Mouse (Mus musculus) cerebellum, adult 2 months (tissue): Measurements from ENCODE around the gene Smarce1. TPM values are rescaled to one million over a fixed set of nuclear protein-coding genes. Genes with fewer than 3 reads are reported as not detected.

Source experiments
- DNase-seq, 2 experiments: peaks; one replicate each; pipeline ENCODE4 v3.0.0; 2021
- H3K27ac ChIP-seq: fragments of 200-500 bp; 2 replicates; pipeline ENCODE4 v1.5.1; 2012; ENCODE audit warnings: low read length, control low read depth, inconsistent platforms; ENCODE audit not compliant: insufficient read depth
- H3K27me3 ChIP-seq: fragments of 200-500 bp; 2 replicates; pipeline ENCODE4 v1.6.1; 2012; ENCODE audit warnings: inconsistent platforms, mild to moderate bottlenecking, low read length, moderate library complexity; ENCODE audit not compliant: control insufficient read depth, insufficient read depth
- H3K4me1 ChIP-seq: fragments of 200-500 bp; 2 replicates; pipeline ENCODE4 v1.6.1; 2011; ENCODE audit warnings: low read length; ENCODE audit not compliant: control insufficient read depth, insufficient read depth
- H3K4me3 ChIP-seq: fragments of 200-500 bp; replicated peaks from 2 replicates; pipeline ENCODE3; 2011; ENCODE audit warnings: mild to moderate bottlenecking, low read depth, low read length, control low read depth; ENCODE audit not compliant: insufficient read depth
- CTCF ChIP-seq: fragments of 200-500 bp; IDR thresholded peaks from 2 replicates; pipeline ENCODE4 v1.5.1; 2011; ENCODE audit warnings: low read depth, mild to moderate bottlenecking, control low read depth, low read length, moderate library complexity, borderline replicate concordance; ENCODE audit not compliant: insufficient read depth
- POLR2A ChIP-seq: fragments of 200-500 bp; IDR thresholded peaks from 2 replicates; pipeline ENCODE4 v1.6.1; 2011; ENCODE audit warnings: low read length, control low read depth, borderline replicate concordance; ENCODE audit not compliant: insufficient read depth
- WGBS: fragments of 180-500 bp; shearing (Covaris S2); methylation state at CpG from one replicate; pipeline ENCODE4 v1.1.7; 2018; 5-methylcytosine and 5-hydroxymethylcytosine counted together
- polyA plus RNA-seq: library from polyadenylated mRNA; depleted of rRNA; stranded (reverse); fragments of >200 nt; gene quantifications from 2 replicates; pipeline ENCODE4 v1.2.3, GENCODE M21; 2012; rRNA removed

Smarce1 gene
- polyA plus RNA-seq: 63.3 and 67.1 TPM in 2 replicates

DNA sequence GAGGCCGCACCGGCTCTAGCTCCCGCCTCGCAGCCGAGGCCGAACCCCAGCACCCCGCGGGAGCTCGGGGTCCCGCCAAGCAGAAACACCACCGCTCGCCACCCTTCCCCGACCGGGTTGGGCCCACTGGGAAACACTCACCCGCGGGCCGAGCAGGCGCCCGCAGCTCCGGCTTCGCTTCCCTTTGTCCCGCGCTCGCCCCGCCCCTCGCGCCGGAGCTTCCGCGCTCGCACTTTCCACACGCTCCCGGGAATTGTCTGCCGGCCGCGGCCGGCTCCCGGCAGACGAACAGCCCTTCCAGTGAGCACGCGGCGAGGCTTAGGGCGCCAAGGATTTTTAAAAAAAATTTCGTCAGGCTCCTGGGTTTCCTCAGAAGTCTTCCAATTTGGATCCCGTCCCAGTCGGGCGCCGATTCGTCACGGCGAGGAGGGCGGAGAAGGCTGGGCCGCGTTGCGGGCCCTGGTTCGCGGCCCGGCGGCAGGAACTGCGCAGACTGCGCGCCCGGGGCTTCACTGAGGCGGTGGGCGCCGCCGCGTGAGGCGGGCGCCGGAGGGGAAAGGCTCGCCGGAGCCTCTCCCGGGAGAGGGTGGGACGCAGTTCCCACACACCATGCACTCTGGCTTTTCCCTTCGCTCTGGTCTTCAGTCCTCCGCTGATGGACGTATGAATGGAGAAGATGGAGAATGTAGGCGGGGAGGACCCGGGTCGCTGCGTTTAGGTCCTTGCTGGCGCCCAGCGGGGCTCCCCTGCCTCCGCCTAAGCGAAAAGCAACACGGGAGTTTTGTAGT, at the start of gene Smarce1:
Gene Smarce1 (minus strand): TSS at position 757 of the 788 bp plus-strand sequence.
- DNase-seq: peak; percentile 81 to 89
- WGBS: under 1% methylated on average over 87 of the region's 87 CpGs
- H3K27me3 ChIP-seq: no peaks in the 10 kb centered on the region
- no peaks in the 10 kb centered on the region for H3K4me1 ChIP-seq
- TF ChIP-seq CTCF (no peak), POLR2A (peak; percentile 60)
- H3K27ac ChIP-seq: peak within 1 kb of the TSS; percentile 92
- peak within 1 kb of the TSS; percentile 79 for H3K4me3 ChIP-seq

- Histone ChIP-seq H3K27ac (peak overlapping the region; percentile 53; the same call in 1 of the 2 replicates), H3K4me1 (peaks cover 37% of the 10 kb centered on the region), H3K27me3 (no peaks in the 10 kb centered on the region), H3K4me3 (no peak overlapping the region)
- no peak for TF ChIP-seq POLR2A
- TF ChIP-seq CTCF: no peak
- WGBS: 5% methylated on average over 5 of the region's 5 CpGs
- DNase-seq: peak; percentile 55 to 81
These were observed 49.2 kb upstream of the Smarce1 start for GRCm38 (mm10) chr11:99279986-99280385.

- H3K27ac ChIP-seq: no peak overlapping the region
- peaks cover 15% of the 10 kb centered on the region for H3K4me1 ChIP-seq
- H3K4me3 ChIP-seq: no peak overlapping the region
- 53% methylated on average over 7 of the region's 7 CpGs for WGBS
- H3K27me3 ChIP-seq: no peaks in the 10 kb centered on the region
- DNase-seq: no peak
- TF ChIP-seq POLR2A (no peak), CTCF (no peak)
These were observed 46.0 kb upstream of the Smarce1 start for GRCm38 (mm10) chr11:99276786-99277185.

DNA sequence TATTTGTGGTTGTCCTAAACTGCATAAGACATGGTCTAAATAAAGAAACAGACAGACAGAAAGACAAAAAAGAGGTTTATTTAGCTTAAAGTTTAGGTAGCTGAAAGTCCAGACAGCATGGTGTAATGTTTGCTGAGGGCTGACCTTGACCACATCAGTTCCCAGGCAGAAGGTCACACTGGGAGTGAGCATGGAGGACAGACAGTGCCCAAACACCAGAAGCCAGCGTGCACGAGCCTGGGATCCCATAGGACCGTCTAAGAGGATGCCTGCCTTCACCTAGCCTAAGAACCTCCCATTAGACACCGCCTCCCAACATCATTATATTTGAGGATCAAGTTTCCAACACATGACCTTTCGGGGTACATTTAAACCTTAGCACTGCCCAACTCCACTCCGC, 44.8 kb upstream of the Smarce1 start:
- no peak overlapping the region for H3K27ac ChIP-seq
- no peaks in the 10 kb centered on the region for H3K27me3 ChIP-seq
- peaks cover 5% of the 10 kb centered on the region for H3K4me1 ChIP-seq
- TF ChIP-seq CTCF (no peak), POLR2A (no peak)
- no peak overlapping the region for H3K4me3 ChIP-seq
- DNase-seq: no peak
- WGBS: 92% methylated on average over 6 of the region's 6 CpGs

GRCm38 (mm10) chr11:99272721-99273120, 41.9 kb upstream of the Smarce1 start:
- TF ChIP-seq POLR2A (no peak), CTCF (no peak)
- 89% methylated on average over 4 of the region's 4 CpGs for WGBS
- Histone ChIP-seq H3K27me3 (no peaks in the 10 kb centered on the region), H3K4me3 (no peak overlapping the region), H3K27ac (no peak overlapping the region), H3K4me1 (no peaks in the 10 kb centered on the region; the same call in 1 of the 2 replicates)
- DNase-seq: no peak

DNA sequence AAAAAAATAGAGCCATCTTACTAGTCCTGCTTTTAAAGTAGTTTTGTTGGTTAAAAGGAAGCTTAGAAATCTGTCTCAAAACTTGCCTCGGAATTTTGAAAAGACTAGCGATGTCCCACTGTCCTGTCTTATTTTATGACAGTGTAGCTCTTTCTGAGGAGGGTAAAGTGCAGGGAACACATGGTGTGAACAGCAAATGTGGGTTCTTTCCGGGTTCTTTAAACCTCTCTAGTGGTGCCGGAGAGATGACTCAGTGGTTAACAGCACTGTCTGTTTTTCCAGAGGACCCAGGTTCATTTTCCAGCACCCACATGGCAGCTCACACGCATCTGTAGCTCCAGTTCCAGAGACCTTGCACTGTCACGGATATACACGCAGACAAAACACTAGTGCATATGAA, 38.4 kb upstream of the Smarce1 start:
- Histone ChIP-seq H3K27me3 (no peaks in the 10 kb centered on the region), H3K4me3 (no peak overlapping the region), H3K27ac (no peak overlapping the region), H3K4me1 (peaks cover 7% of the 10 kb centered on the region; the same call in 1 of the 2 replicates)
- TF ChIP-seq POLR2A (no peak), CTCF (no peak)
- 78% methylated on average over 7 of the region's 7 CpGs for WGBS
- no peak for DNase-seq

DNA sequence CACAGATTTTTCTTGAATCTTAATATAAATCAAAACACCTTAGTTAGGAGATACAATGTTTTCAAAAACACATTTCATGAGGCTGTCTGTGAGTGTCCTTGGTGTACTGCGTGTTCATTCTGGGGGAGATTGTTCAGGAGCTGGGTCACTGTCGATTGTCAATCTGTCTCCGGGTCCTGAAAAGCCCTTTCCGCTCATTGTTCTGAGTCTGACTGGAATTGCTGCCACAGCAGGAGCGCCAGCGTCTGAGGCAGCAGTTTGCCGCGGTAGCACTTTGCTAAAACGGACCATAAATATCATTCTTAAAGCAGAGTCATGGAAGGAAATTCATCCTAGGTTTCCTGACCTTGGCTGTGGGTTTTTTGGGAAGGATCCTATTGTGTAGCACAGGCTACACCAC, 35.0 kb upstream of the Smarce1 start:
- Histone ChIP-seq H3K4me1 (peaks cover 10% of the 10 kb centered on the region; the same call in 1 of the 2 replicates), H3K27ac (peak overlapping the region; percentile 17; the same call in 1 of the 2 replicates), H3K4me3 (no peak overlapping the region), H3K27me3 (no peaks in the 10 kb centered on the region)
- 23% methylated on average over 9 of the region's 9 CpGs for WGBS
- TF ChIP-seq CTCF: no peak
- no peak for TF ChIP-seq POLR2A
- DNase-seq: peak in 1 of 2 experiments; percentile 33

GRCm38 (mm10) chr11:99265220-99265619, 34.4 kb upstream of the Smarce1 start:
- Histone ChIP-seq H3K27me3 (no peaks in the 10 kb centered on the region), H3K27ac (peak overlapping the region; percentile 63; the same call in 1 of the 2 replicates), H3K4me3 (no peak overlapping the region), H3K4me1 (peaks cover 10% of the 10 kb centered on the region; the same call in 1 of the 2 replicates)
- TF ChIP-seq POLR2A (no peak), CTCF (no peak)
- DNase-seq: peak; percentile 78 to 88
- WGBS: 15% methylated on average over 9 of the region's 9 CpGs
